Mouse (Mus musculus) lung, postnatal 36 days (tissue): ENCODE data around the gene Aurkb.

Experiments used
- DNase-seq: peaks from one replicate; pipeline ENCODE4 v3.0.0; 2022; ENCODE audit warnings: mixed read lengths

Gene Aurkb

GRCm38 (mm10) chr11:69064259-69065133 is 19.0 kb downstream of the Aurkb start:
- DNase-seq = no peak

GRCm38 (mm10) chr11:69065394-69065925 is 20.0 kb downstream of the Aurkb start:
- no peak for DNase-seq

GRCm38 (mm10) chr11:69066163-69066861 is 20.9 kb downstream of the Aurkb start:
- DNase-seq = peak; percentile 69

GRCm38 (mm10) chr11:69066956-69067355 is 21.5 kb downstream of the Aurkb start:
- DNase-seq = peak; percentile 96

GRCm38 (mm10) chr11:69067601-69068000 is 22.2 kb downstream of the Aurkb start:
- peak; percentile 55 for DNase-seq

GRCm38 (mm10) chr11:69070093-69070492 is 24.6 kb downstream of the Aurkb start:
- peak; percentile 25 for DNase-seq

GRCm38 (mm10) chr11:69070590-69071222 is 25.3 kb downstream of the Aurkb start, which contains the start of gene Tmem107:
TSS of gene Tmem107 (plus strand) at chr11:69070806.
- DNase-seq = peak; percentile 97

- DNase-seq = no peak
These were observed 25.8 kb downstream of the Aurkb start for GRCm38 (mm10) chr11:69071262-69071661.

- DNase-seq = no peak
These were observed 26.8 kb downstream of the Aurkb start for GRCm38 (mm10) chr11:69072234-69072633.

GRCm38 (mm10) chr11:69072666-69073064 is 27.2 kb downstream of the Aurkb start:
- DNase-seq = no peak

GRCm38 (mm10) chr11:69073065-69073888 is 27.8 kb downstream of the Aurkb start:
- DNase-seq = peak; percentile 96

- DNase-seq = no peak
These were observed 28.7 kb downstream of the Aurkb start for GRCm38 (mm10) chr11:69073951-69074775.

- no peak for DNase-seq
These were observed 29.3 kb downstream of the Aurkb start for GRCm38 (mm10) chr11:69074776-69075069.

GRCm38 (mm10) chr11:69075764-69076479 is 30.5 kb downstream of the Aurkb start:
- DNase-seq = no peak

GRCm38 (mm10) chr11:69076572-69076971 is 31.1 kb downstream of the Aurkb start:
- DNase-seq = no peak

GRCm38 (mm10) chr11:69077316-69077715 is 31.9 kb downstream of the Aurkb start:
- DNase-seq = no peak

GRCm38 (mm10) chr11:69078041-69078440 is 32.6 kb downstream of the Aurkb start:
- no peak for DNase-seq

GRCm38 (mm10) chr11:69078805-69079438 is 33.5 kb downstream of the Aurkb start:
- DNase-seq = peak; percentile 66

- DNase-seq = no peak
These were observed 34.8 kb downstream of the Aurkb start for GRCm38 (mm10) chr11:69080102-69080854.

- no peak for DNase-seq
These were observed 35.4 kb downstream of the Aurkb start for GRCm38 (mm10) chr11:69080855-69081222.
